Mouse (Mus musculus): Measurements from ENCODE around the gene Dip2a.

The Dip2a gene

DNA sequence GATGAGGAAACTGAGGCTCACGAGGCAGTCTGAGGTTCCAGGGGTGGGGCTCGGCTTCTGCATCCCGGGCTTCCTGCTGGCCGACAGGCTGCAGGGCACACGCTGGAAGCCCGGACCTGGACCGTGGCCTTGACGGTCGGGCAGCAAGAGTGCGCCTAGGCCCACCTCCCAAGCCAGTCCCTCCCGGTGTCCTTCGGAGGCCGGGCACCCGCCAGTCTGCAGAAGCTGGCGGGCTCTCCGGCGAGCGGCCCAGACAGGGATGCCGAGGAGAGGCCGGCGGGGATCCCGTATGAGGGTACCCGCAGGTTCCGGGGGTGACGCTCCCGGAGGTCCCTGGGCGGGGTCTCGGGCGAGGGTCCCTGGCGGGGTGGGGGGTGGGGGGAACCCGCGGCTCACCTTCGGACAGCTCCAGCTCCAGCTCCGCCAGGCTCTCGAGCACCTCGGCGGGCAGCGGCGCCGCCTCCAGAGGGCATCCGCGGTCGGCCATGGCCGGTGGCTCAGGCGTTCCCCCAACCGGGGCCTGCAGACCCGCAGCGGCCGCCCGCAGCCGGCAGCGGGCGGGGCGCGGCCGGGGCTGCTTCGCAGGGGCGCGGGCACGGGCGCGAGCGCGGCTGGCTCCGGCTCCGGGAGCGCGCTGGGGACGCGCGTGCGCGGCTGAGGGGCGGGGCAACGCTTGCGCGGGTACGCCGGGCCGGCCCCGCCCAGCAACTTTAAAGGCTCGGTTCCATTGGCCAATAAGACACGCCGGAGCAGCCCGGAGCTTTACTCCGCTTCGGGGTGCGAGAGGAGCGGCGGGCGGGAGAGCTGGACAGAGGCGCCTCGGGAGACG, at the start of gene Dip2a:
Gene Dip2a (minus strand): TSS at position 581 of the 829 bp plus-strand sequence.
- DNase-seq (ENCODE audit: low spot score in 2 of 2) = peak; percentile 89 to 91

DNA sequence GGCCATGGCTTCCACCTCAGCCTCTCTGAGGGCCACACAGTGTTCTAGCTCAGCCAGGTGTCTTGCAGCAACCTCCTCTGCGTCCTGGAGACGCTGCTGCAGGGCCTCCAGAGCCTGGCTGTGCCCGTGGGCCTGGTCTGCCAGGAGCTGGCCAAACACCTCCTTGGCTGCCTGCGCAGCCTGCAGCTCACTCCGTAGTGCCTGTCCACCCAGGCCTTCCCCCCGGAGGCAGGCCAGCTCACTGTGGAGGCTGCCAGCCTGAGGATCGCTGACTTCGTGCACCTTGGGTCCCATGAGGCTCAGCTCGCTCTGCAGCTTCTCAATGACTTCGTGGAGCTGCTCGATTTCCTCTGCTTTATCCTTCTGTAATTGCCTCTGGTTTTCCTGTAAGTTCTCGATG, 47.5 kb upstream of the Dip2a start:
- DNase-seq (ENCODE audit: low spot score in 2 of 2) = no peak

DNA sequence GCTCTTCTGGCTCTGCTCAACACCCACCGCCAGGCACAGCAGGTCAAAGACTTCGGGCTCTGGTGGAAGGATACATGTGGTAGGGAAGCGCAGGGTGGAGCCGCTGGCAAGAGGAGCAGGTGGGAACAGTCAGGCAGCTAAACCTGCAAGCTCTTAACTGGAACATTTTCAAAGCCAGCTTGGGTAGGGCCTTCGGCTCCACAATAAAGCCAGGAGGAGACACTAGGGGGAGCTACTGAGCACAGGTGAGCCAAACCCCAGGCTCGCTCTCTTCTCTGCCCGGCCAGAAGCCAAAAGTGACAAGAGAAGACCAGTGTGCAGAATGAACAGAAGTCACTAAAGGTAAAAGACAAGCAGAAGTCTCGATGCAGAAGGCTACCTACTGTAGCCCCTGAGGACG, 46.7 kb upstream of the Dip2a start:
- DNase-seq (ENCODE audit: low spot score in 2 of 2) = no peak

DNA sequence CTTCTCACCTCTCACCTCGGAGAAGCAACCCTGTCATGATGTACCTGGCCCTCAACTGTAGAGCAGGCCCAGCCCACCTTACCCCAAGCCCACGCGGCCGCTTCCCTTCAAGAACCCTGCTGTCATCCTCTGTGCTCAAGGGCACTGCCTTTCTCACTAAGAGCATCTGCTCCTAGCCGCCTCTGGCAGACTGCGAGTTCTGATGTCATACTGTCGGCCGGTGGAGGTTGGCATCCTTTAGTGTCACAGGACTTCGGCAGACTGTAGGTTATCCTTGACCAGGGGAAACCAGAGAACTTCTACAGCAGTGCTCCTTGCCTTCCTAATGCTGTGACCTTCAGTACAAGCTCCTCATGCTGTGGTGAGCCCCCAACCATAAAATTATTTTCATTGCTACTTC, 46.1 kb upstream of the Dip2a start:
- no peak for DNase-seq (ENCODE audit: low spot score in 2 of 2)

DNA sequence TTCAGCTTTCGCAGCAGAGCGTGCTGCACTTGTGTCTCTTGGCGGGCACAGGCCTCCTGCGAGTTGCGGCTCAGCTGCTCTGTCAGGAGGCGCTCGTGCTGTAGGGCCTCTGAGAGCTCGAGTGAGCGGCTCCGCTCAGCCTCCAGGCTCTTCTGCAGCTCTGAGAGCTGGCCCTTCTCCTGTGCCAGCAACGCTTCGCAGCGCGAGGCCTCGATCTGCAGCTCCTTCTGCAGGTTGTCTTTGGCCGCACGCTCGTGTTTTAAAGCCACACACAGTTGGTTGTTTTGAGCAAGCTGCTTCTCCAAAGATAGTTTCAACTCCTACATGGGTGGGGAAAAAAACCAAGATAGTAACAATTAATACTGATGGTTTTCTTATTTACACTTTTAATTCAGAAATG, 29.9 kb upstream of the Dip2a start:
- no peak for DNase-seq (ENCODE audit: low spot score in 2 of 2)

DNA sequence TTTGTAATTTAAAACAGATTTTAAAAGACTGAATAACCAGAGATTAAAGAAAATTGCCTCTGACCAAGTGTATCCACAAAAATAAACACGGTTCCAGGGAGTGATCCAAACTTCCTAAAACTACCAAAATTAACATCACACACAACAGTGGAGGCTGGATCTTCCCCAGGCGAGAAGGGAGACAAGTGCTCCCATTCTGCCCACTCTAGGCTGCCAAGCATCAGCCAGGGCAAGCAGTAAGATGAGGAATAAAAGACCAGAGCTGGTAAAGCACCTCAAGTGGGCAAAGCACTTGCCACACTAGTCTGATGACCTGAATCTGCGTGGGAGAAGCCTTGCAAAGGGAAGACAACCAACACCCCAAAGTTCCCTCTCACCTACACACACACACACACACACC, 26.6 kb upstream of the Dip2a start:
- DNase-seq (ENCODE audit: low spot score in 2 of 2) = no peak

DNA sequence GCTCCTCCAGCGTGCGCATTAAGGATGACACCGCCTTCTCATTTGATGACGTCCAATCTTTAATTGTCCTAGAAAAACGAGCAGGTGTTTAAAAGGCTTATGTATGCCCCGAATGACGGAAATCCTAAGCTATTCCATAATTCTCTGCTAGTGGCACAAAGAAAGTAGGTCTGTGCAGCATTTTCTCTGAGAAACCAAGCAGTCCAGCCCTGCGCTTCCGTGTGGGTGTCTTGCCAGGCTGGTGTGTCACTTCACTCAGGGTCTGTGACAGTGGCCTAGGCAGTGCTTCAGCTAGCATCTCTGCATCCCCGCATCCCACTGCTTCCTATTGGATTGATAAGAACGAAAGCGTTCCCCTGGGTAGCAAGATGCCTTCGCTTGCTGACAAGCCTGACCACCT, 23.7 kb upstream of the Dip2a start:
- DNase-seq (ENCODE audit: low spot score in 2 of 2) = no peak

DNA sequence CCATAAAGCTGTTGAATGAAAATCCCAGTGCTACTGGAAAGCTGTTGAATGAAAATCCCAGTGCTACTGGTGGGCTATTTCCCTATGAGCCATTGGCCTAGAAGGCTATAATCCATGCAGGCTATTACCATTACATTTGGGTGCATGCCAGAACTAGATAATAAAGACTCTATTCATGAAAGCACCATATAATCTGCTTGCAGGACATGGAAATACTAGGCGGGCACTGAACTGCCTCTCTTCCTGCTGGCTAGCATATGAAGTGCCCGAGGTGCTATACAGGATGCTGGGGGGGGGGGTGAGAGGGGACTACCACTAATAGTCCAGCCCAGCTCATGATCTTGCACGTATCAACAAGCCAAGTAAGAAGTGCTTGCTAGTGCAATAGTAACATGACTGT, 18.1 kb upstream of the Dip2a start:
- no peak for DNase-seq (ENCODE audit: low spot score in 2 of 2)

DNA sequence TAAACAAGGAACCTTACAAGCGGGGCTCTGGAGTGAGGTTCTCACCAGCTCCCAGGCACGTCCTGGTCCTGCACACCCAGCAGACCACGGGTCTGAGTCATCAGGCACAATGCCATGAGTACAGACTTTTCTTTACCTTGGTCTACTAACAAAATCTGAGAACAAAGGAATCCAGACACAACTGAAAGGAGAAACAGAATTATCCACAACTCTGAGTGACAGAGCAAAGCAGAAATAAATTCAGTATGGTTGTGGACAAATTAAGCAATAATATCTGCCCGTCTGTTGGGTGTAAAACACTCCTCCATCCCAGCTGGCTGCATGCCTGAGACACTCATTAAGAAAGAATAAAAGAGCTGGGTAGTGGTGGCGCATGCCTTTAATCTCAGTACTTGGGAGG, 13.4 kb upstream of the Dip2a start:
- no peak for DNase-seq (ENCODE audit: low spot score in 2 of 2)

DNA sequence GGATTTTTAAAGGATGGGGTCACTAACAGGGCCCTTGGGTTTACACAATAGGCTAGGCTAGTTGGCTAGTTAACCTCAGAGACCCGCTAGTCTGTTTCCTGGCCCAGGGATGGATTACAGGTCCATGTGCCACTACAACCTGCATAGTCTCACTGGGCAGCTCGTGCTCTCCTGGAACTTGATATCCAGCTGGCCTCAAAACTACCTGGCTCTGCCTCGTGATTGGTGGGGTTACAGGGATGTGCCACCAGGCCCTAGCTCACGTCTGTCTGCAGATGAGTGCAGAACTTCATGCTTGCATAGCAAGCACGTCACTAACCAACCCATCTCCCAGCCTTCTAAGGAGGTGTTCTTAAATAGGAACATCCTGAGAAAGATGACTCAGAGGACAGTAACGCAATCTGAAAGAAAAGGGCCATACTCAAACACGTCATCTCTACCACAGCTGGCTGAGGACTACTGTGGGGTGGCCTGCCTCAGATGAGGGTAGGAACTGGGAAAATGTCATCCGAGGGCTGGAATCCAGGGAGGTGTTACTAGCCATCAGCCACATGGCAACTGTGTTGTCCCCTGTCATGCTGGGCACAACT, 12.3 kb upstream of the Dip2a start:
- no peak for DNase-seq (ENCODE audit: low spot score in 2 of 2)

DNA sequence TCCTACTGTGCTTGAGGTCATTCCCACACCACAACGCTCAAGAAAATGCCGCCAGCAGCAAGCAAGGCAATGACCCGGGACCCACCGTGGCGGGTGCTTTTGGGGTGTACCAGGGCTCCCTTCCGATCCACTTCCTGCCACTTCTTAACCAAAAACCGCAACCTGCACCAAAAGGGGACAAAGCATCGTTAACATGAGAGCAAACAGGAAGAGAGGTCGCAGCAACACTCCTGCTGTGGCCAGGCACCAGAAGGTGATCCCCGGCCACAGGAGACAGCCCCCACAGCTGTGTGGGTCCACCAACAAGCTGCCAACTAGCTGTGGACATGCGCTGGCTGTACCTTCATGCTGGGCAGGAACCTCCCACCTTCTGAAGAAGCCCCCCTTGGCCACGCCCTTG, 9.9 kb upstream of the Dip2a start:
- no peak for DNase-seq (ENCODE audit: low spot score in 2 of 2)

DNA sequence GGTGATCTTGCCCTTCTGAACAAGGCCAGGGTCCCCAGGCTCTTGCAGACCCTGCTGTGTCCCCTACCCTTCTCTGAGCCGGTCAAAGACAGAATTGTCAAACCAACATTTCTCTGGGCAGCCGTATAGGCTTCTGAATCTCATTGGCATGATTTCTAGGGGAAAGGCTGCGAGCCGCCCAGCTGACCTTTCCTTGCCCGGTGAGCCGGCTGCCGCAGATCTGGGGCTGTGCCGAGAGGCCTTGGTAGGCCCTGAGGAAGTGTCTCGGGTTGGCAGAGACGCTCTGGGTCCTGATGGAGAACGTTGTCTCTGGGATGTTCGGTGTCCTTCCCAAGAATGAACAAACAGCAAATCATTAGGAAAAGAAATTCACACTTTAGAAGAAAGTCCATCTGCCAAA, 8.9 kb upstream of the Dip2a start:
- no peak for DNase-seq (ENCODE audit: low spot score in 2 of 2)

DNA sequence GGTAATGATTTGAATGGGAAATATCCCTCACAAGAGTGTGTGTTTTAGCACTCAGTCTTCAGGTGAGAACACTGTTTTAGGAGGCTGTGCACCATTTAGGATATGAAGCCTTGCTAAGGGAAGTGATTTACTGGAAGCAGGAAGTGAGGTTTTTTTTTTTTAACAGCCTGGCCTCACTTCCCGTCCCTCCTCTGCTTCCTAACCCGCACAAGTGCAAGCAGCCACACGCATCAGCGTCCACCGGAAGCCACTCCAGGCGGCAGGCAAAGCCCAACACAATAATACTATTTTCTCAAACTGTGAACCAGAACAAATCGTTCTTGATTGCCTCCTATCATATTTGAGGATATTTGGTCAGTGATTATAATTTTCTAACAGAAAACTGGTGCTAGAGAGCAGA, 6.9 kb upstream of the Dip2a start:
- DNase-seq (ENCODE audit: low spot score in 2 of 2) = no peak

DNA sequence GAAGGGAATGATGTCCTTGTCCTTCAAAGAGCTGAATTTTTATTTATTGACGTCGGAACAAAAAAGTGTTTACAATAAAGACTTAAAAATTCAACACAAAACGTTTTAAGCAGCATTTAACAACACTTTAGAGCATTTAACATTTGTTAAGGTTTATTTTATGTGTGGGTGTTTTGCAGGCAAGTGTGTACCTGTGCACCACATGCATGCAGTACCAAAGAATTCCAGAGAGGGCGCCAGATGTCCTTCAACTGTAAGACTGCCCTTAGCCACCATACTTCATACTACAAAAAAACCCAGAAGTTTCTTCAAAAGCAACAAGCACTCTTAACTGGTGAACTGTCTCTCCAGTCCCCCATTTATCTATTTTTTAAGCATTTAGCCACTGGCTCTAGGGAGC, 1.5 kb upstream of the Dip2a start:
- peak; percentile 38 to 45 for DNase-seq (ENCODE audit: low spot score in 2 of 2)

DNA sequence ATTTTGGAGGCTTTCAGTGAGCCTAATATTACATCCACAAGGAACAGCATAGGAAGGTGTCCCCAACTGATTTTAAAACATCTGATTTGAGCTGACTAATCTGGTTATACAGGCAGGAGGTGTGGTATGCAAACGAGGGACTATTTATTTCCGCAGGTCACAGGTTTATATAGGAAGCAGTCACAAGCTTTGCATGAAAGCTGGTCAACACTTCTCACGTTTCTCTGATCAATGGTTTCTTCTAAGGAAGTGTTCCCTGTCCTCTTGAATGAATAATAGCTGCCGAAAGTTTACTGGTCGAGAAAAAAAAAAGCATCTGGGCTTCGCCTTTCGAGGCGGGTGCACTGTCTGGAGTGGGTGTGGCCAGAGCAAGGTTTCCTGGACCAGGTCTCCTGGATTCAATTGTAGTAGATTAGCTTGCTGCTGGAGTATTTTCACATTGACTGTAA, 976 bp upstream of the Dip2a start:
- no peak for DNase-seq (ENCODE audit: low spot score in 2 of 2)

DNA sequence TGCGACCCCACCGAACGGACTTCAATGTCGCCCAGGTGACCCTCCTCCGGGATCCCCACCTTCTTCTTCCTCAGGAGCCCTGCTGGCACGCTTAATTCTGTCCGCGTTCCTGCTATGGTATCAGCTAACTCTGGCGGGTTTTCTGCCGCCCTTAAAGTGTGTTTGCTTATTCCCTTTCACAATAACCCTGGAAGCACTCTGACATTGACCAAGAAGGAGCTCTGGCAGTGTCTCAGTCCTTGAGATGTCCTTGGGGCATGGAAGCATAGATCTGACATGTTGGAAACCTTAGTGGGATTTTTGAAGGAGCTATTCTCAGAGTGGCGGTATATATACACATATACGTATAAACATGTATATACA, 430 bp upstream of the Dip2a start:
- DNase-seq (ENCODE audit: low spot score in 2 of 2) = no peak

DNA sequence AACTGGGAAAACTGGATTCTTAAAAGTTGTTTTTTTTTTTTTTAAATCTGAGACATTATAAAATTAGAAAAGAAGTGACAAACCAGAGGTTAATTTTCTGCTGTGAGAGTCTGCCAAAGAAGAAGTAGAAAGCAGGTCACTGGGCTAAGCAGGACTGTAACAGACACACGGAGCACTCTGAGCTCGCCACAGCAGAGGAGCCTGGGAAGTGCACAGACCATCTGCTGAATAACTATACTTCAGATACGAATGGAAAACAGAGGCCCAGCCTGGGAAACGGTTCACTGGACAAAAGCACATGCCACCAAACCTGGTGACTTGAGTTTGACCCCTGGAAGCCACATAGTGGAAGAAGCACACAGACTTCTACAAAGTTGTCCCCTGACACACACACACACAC, 10.7 kb downstream of the Dip2a start:
- DNase-seq (ENCODE audit: low spot score in 2 of 2) = no peak

DNA sequence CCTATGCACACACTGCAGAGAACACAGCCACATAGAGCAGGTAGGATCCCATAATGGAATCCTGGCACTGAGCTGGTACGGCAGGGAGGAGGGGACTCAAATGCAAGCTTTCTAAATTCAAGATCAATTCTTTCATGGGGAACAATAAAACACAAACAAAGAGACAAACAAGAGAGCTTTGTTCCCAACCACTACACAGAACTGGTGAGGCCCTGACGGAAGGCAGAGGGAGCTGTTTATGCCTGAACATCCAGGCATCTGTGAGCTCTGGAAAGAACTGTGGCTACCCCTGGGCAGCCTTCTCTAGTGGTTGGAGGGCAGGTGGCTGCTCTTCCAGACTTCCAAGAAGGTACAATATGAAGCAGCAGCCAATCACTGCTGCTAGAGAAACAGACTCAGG, 13.1 kb downstream of the Dip2a start:
- DNase-seq (ENCODE audit: low spot score in 2 of 2) = no peak

DNA sequence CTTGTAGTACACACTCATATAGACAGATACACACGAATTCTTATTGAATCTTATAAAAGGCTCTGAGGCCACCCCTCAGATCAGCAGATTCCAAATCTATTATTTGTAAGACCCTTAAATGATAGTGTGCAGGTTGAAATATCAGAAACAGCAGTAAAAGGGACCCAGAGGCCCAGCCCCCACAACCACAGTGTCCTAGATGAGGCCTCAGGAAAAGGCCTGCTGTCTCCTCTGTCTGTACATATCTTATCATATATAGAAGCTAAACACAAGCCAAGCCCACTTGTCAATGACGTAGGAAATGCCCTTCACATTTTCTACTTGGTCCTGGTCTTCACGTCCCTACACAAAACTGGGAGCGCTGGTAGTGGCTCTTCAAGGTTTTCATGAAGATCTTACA, 16.0 kb downstream of the Dip2a start:
- no peak for DNase-seq (ENCODE audit: low spot score in 2 of 2)

DNA sequence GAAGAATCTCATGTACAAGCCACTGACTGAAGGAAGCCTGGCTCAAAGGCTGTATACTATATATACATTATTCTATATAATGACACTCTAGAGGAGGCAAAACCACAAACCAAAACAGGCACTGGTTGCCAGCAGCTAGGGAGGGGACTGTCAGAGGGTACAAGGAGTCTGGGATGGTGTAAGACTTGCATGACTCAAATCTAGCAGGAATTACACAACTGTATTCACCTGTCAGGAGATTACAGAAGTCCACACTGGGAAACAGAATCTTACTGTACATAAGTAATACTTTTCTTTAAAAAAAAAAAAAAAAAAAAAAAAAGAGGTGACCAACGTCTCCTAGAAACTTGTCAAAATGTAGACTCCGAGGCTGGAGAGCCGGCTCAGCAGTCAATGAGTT, 16.5 kb downstream of the Dip2a start:
- no peak for DNase-seq (ENCODE audit: low spot score in 2 of 2)

DNA sequence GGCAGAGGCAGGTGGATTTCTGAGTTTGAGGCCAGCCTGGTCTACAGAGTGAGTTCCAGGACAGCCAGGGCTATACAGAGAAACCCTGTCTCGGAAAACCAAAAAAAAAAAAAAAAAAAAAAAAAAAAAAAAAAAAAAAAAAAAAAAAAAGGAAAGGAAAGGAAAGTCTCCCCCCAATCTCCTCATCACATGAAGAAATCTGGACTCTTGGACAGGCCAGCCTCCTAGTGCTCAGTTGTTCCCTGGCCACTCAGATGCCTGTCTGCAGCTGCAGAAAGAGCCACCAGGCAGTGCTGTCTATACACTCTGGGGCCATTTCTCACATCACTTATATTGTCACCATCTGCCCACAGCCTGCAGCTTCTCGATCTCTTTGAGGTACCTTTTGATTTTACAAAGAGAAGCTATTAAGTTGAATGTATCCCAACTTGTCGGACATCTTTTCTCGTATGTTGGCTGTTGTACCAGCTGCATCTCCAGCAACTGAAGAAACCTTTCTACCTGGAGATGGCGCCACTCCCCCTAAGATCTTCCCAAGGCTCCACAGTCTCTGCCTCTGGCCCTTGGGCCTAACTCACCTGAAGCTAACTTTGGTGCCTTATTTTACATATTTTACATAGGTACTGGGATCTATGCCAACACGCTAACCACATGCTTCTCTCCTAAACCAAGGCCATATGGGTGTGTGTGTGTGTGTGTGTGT, 18.6 kb downstream of the Dip2a start:
- DNase-seq (ENCODE audit: low spot score in 2 of 2) = no peak

DNA sequence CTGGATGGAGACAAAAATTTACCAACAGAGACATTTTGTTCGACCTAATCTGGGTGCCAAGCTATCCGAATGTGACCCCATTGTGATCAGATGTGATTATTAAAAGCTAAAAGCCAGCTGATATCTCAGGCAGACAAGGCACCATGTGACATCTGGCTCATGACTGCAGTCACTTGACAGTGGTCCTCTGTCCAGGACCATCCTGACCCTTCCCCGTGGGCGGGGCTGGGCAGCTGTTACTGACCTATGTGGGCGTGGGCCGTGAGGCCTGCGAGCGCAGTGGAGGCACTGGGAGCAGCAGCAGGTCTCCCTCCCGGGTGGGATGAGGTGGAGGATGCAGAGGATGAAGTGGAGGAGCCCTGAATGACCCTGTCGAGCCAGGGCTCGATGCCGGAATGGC, 27.5 kb downstream of the Dip2a start:
- DNase-seq (ENCODE audit: low spot score in 2 of 2) = no peak

DNA sequence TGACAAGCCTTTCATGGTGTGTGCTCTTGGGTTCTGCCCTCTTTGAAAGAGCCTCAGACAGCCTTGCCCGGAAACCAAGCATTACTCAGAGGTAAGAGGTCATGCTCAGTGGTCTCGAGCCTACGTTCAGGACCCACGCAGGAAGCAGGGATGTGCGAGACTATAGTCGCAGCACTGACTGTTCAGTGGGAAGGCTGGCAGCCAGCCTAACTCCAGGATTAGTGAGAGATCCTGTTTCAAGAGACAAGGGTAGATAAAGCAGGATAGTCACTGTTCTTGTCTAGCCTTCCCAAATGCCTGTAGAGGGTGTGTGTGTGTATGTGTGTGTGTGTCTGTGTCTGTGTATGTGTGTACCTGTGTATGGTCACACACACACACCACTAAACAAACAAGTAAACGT, 28.9 kb downstream of the Dip2a start:
- no peak for DNase-seq (ENCODE audit: low spot score in 2 of 2)
